Comparison of ENCODE assay signal across 19 mouse cellular contexts in the genomic region with DNA sequence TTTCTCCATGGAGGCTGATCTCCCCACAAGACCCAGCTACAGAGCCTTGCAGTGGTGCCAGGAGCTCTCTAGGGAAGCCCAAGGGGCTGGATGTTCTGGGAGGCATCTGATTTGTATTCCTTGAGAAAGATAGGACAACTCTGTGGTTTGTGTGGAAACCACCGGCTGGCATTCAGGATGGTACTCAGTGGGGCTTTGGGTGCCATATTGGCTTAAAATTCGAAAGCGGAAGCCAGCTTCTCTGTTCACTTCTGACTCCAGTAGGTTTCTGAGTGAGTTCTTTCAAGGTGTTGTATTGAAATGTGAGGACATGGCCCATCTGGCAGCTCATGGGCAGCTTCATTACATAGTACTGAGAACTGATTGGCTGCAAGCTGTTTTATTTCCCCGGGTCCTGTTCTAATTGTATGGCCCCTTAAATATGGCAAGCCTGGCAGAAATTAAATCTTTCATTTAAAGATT.
DNase-seq lines count a peak whose midpoint lies in the region; ATAC-seq lines count a peak whose summit lies in the region.
"Had no signal": no experiment of that assay in that cellular context is flagged by ENCODE, and none has a peak within 500 bp of the region (broad histone marks: within the 10 kb centered on the region; RNA-seq: fewer than 3 reads in every experiment).

No protein-coding gene starts in this region.

- ATAC-seq in intestine, embryonic 14.5 days (replicated peaks; ENCODE audit: low FRiP score, low TSS enrichment, low read depth), result no peak
- no peak for ATAC-seq in intestine, embryonic 16.5 days
- no peak for ATAC-seq in hindbrain, embryonic 14.5 days (ENCODE audit: low FRiP score)
- ATAC-seq in midbrain, embryonic 15.5 days (replicated peaks), result no peak
- no peak for ATAC-seq in CD4-positive, CD25-positive, alpha-beta regulatory T cell, adult 4 months
- ATAC-seq: liver, embryonic 12.5 days had no signal

- no peak overlapping the region for H3K9ac ChIP-seq in intestine, embryonic 14.5 days (ENCODE audit: low read length)
- no peak overlapping the region for H3K9ac ChIP-seq in intestine, embryonic 16.5 days (ENCODE audit: low read depth, low read length)
- H3K9ac ChIP-seq in hindbrain, embryonic 14.5 days, result no peak overlapping the region
- no peak overlapping the region for H3K9ac ChIP-seq in midbrain, embryonic 15.5 days
- H3K9ac ChIP-seq: embryonic facial prominence, embryonic 13.5 days; heart, embryonic 13.5 days; liver, embryonic 12.5 days; lung, embryonic 15.5 days; neural tube, embryonic 12.5 days had no signal

- no peak overlapping the region for H3K4me2 ChIP-seq in intestine, embryonic 14.5 days (ENCODE audit: low read length)
- H3K4me2 ChIP-seq in intestine, embryonic 16.5 days (ENCODE audit: low read depth, low read length), result no peak overlapping the region
- H3K4me2 ChIP-seq in hindbrain, embryonic 14.5 days (replicated peaks), result no peak overlapping the region
- no peak overlapping the region for H3K4me2 ChIP-seq in midbrain, embryonic 15.5 days
- H3K4me2 ChIP-seq: embryonic facial prominence, embryonic 13.5 days; heart, embryonic 13.5 days; liver, embryonic 12.5 days; lung, embryonic 15.5 days; neural tube, embryonic 12.5 days had no signal

- H3K4me3 ChIP-seq in intestine, embryonic 14.5 days (ENCODE audit: low read depth, low read length), result no peak overlapping the region
- H3K4me3 ChIP-seq in intestine, embryonic 16.5 days (ENCODE audit: low read length), result no peak overlapping the region
- H3K4me3 ChIP-seq in forebrain, embryonic 10.5 days, result no peak overlapping the region
- H3K4me3 ChIP-seq in hindbrain, embryonic 14.5 days (replicated peaks; ENCODE audit: low read length), result no peak overlapping the region
- H3K4me3 ChIP-seq in midbrain, embryonic 15.5 days, result no peak overlapping the region
- H3K4me3 ChIP-seq: embryonic facial prominence, embryonic 13.5 days; gastrocnemius, adult 2 months; heart, embryonic 13.5 days; liver, embryonic 12.5 days; lung, embryonic 15.5 days; neural tube, embryonic 12.5 days had no signal

- H3K27me3 ChIP-seq in intestine, embryonic 14.5 days (replicated peaks; ENCODE audit: control insufficient read depth, insufficient read depth, low read length), result no peaks in the 10 kb centered on the region
- no peaks in the 10 kb centered on the region for H3K27me3 ChIP-seq in intestine, embryonic 16.5 days (replicated peaks; ENCODE audit: control insufficient read depth, insufficient read depth, low read length)
- H3K27me3 ChIP-seq in forebrain, embryonic 10.5 days (ENCODE audit: poor library complexity, severe bottlenecking), result no peaks in the 10 kb centered on the region
- no peaks in the 10 kb centered on the region for H3K27me3 ChIP-seq in hindbrain, embryonic 14.5 days (ENCODE audit: control insufficient read depth, insufficient read depth, low read length)
- H3K27me3 ChIP-seq in midbrain, embryonic 15.5 days (replicated peaks), result no peaks in the 10 kb centered on the region
- H3K27me3 ChIP-seq: embryonic facial prominence, embryonic 13.5 days; heart, embryonic 13.5 days; liver, embryonic 12.5 days; lung, embryonic 15.5 days; neural tube, embryonic 12.5 days had no signal

- H3K36me3 ChIP-seq in intestine, embryonic 14.5 days (ENCODE audit: control insufficient read depth, insufficient read depth, low read length), result no peaks in the 10 kb centered on the region
- H3K36me3 ChIP-seq in intestine, embryonic 16.5 days (ENCODE audit: control insufficient read depth, insufficient read depth, low read length), result no peaks in the 10 kb centered on the region
- H3K36me3 ChIP-seq in forebrain, embryonic 10.5 days (replicated peaks), result no peaks in the 10 kb centered on the region
- H3K36me3 ChIP-seq in hindbrain, embryonic 14.5 days (replicated peaks; ENCODE audit: control insufficient read depth, insufficient read depth), result no peaks in the 10 kb centered on the region
- no peaks in the 10 kb centered on the region for H3K36me3 ChIP-seq in midbrain, embryonic 15.5 days (replicated peaks)
- H3K36me3 ChIP-seq: embryonic facial prominence, embryonic 13.5 days; heart, embryonic 13.5 days; liver, embryonic 12.5 days; lung, embryonic 15.5 days; neural tube, embryonic 12.5 days had no signal

- 93% methylated on average over 4 of the region's 4 CpGs for WGBS in intestine, embryonic 14.5 days
- 94% methylated on average over 4 of the region's 4 CpGs for WGBS in intestine, embryonic 16.5 days
- WGBS in forebrain, embryonic 10.5 days, result 94% methylated on average over 4 of the region's 4 CpGs
- 80% methylated on average over 4 of the region's 4 CpGs for WGBS in hindbrain, embryonic 14.5 days
- WGBS in midbrain, embryonic 15.5 days, result 86% methylated on average over 4 of the region's 4 CpGs

- DNase-seq in intestine, embryonic 14.5 days (ENCODE audit: low spot score), result no peak
- DNase-seq in forebrain, embryonic 10.5 days (ENCODE audit: extremely low spot score, low spot score), result no peak
- no peak for DNase-seq in hindbrain, embryonic 14.5 days (ENCODE audit: low spot score)
- no peak for DNase-seq in embryo, embryonic 9.5 days (ENCODE audit: extremely low spot score)
- no peak for DNase-seq in heart, postnatal 4 days
- DNase-seq: adrenal gland, adult 8-10 months; cerebellum, adult 11 months; gastrocnemius, adult 2 months; kidney, adult 9 months; kidney, postnatal 36 days had no signal

- peak overlapping the region; percentile 38; the same call in 1 of the 2 replicates for H3K27ac ChIP-seq in intestine, embryonic 14.5 days (ENCODE audit: low read depth)
- H3K27ac ChIP-seq in intestine, embryonic 16.5 days (ENCODE audit: low read length), result no peak overlapping the region
- peak overlapping the region; percentile 76 for H3K27ac ChIP-seq in forebrain, embryonic 10.5 days
- peak overlapping the region; percentile 79 for H3K27ac ChIP-seq in hindbrain, embryonic 14.5 days
- H3K27ac ChIP-seq in midbrain, embryonic 15.5 days, result peak overlapping the region; percentile 68
- H3K27ac ChIP-seq: embryonic facial prominence, embryonic 13.5 days; gastrocnemius, adult 2 months; heart, embryonic 13.5 days; liver, embryonic 12.5 days; lung, embryonic 15.5 days; macrophage; neural tube, embryonic 12.5 days had no signal

- H3K4me1 ChIP-seq in intestine, embryonic 14.5 days (replicated peaks; ENCODE audit: control insufficient read depth, insufficient read depth, low read length), result peaks cover 8% of the 10 kb centered on the region; the same call in 1 of the 2 replicates
- H3K4me1 ChIP-seq in intestine, embryonic 16.5 days (ENCODE audit: control insufficient read depth, insufficient read depth, low read length), result no peaks in the 10 kb centered on the region
- H3K4me1 ChIP-seq in forebrain, embryonic 10.5 days, result peaks cover 25% of the 10 kb centered on the region
- H3K4me1 ChIP-seq in hindbrain, embryonic 14.5 days (replicated peaks; ENCODE audit: control insufficient read depth, insufficient read depth, low read length), result peaks cover 11% of the 10 kb centered on the region; the same call in 1 of the 2 replicates
- peaks cover 12% of the 10 kb centered on the region for H3K4me1 ChIP-seq in midbrain, embryonic 15.5 days
- H3K4me1 ChIP-seq: heart, embryonic 13.5 days; liver, embryonic 12.5 days; lung, embryonic 15.5 days; neural tube, embryonic 12.5 days had no signal

- peaks cover 4% of the 10 kb centered on the region; the same call in 1 of the 2 replicates for H3K9me3 ChIP-seq in intestine, embryonic 14.5 days (ENCODE audit: control insufficient read depth, low read length)
- H3K9me3 ChIP-seq in intestine, embryonic 16.5 days (ENCODE audit: control insufficient read depth, low read length), result no peaks in the 10 kb centered on the region
- H3K9me3 ChIP-seq in forebrain, embryonic 10.5 days, result peaks cover 5% of the 10 kb centered on the region; the same call in 1 of the 2 replicates
- no peaks in the 10 kb centered on the region for H3K9me3 ChIP-seq in hindbrain, embryonic 14.5 days (ENCODE audit: control insufficient read depth, low read length)
- no peaks in the 10 kb centered on the region for H3K9me3 ChIP-seq in midbrain, embryonic 15.5 days
- H3K9me3 ChIP-seq: embryonic facial prominence, embryonic 13.5 days; heart, embryonic 13.5 days; lung, embryonic 15.5 days had no signal
